Mouse (Mus musculus) urinary bladder, postnatal 4 days (tissue): ENCODE data around the gene Spag5.

Experiments used
- DNase-seq, 2 experiments: peaks; one replicate each; pipeline ENCODE4 v3.0.0; 2021 to 2022; ENCODE audit warnings: low spot score in 2 of 2

The Spag5 gene

DNA sequence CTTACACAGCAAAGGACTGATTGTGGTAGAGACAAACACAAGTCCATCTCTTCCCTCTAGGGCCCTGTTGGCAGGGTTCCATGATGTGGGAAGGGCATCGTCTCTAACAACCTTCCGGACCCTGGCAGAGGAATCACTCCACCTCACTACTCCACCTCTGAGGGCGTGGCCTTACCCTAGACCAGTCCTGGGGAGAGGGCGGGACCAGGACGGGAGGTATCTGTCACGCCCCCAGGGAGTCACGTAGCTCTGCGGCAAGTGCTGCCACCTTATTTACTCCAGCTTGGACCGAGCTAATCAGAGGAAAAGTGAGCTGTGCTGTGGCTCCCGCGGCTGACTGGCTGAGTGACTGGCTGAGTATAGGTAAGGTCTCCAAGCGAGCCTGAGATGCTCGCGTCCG lies 21.5 kb downstream of the Spag5 start, which contains the start of gene Aldoc:
Gene Aldoc, plus strand, starts transcription at position 109 of the 400 bp plus-strand sequence.
- peak; percentile 72 to 81 for DNase-seq

GRCm38 (mm10) chr11:78324000-78324785 lies 22.9 kb downstream of the Spag5 start:
- DNase-seq, result no peak

DNA sequence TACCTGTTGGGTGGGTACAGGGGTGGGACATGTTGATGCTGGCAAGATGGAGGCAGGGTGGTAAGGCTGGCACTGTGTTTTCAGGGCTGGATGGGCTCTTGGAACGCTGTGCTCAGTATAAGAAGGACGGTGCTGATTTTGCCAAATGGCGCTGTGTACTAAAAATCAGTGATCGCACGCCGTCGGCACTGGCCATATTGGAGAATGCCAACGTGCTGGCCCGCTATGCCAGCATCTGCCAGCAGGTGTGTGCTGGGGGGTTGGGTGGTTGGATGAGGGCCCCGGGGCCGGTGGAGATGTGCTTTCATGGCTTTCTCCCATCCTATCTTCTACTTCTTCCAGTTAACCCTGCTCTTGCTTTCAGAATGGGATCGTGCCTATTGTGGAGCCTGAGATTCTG lies 23.6 kb downstream of the Spag5 start:
- no peak for DNase-seq

DNA sequence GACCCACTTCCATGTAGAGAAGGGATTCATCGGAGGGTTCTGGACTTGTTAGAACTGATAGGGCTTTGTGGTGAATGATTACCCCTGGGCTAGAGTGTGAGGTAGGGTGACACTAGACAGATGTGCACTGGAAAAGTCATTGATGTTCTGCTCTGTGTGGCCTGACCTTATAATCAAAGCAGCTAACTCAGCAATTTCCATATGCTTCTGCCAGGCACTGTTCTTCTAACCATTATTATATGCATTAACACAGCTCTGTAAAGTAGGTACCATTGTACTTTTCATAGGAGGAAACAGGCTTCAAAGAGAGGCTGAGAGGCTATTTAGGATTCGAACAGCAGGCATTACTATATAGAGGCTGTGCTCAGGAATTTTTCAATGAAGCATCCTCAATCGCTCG lies 25.9 kb downstream of the Spag5 start:
- no peak for DNase-seq

- peak; percentile 90 to 97 for DNase-seq
Observed at GRCm38 (mm10) chr11:78327634-78328511, 26.5 kb downstream of the Spag5 start, which contains the start of gene Pigs. Gene Pigs, plus strand, starts transcription at chr11:78328415.

GRCm38 (mm10) chr11:78328512-78329056 lies 27.3 kb downstream of the Spag5 start:
- no peak for DNase-seq

GRCm38 (mm10) chr11:78332676-78333075 lies 31.3 kb downstream of the Spag5 start:
- DNase-seq, result no peak

DNA sequence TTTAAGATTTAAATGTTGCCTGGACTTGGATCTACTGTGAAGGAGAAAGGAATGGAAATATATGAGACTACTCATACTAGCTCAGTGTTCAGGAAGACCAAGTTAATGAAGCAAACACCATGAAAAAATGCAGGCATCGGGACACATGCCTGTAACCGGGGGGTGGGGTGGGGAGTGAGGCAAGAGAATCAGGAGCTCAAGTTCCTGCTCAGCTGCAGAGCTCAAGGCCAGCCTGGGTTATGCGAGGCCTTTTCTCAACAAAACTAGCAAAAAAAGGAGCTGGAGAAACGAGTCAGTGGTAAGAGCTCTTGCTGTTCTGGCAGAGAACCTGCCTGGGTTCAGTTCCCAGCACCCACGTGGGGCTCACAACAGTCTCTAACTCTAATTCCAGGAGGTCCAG lies 32.7 kb downstream of the Spag5 start:
- no peak for DNase-seq

DNA sequence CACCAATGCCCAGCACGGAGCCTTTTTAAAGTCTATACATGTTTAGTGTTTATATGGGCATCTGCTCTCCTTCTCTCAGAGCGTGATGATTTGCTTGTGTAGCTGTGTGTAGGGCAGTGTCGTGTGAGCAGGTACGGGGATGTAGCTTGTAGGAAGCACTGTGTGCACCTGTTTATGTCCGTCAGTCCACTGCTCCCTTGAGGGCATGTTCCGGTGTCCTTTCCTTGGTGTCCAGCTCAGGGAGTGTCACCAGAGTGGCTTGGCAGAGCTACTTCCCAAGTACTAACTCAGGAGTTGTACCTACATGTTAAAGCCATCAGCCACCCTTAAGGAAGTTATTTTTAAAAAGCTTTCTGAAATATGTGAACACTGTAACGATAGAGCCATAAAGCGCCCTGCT lies 35.7 kb downstream of the Spag5 start:
- DNase-seq, result no peak

DNA sequence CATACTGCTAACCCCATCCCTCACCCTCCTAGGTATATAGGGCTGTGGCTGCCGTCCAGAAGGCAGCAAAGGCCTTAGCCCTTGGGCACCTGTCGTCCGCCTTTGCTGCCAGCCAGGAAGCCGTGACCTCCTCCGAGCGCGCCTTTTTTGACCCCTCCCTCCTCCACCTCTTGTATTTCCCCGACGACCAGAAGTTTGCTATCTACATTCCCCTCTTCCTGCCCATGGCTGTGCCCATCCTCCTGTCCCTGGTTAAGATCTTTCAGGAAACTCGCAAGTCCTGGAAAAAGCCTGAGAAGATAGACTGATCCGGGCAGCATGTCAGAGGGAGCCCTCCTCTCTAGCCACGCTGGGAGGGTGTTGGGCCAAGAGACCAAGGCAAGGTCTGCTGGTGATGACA lies 40.4 kb downstream of the Spag5 start:
- no peak for DNase-seq

DNA sequence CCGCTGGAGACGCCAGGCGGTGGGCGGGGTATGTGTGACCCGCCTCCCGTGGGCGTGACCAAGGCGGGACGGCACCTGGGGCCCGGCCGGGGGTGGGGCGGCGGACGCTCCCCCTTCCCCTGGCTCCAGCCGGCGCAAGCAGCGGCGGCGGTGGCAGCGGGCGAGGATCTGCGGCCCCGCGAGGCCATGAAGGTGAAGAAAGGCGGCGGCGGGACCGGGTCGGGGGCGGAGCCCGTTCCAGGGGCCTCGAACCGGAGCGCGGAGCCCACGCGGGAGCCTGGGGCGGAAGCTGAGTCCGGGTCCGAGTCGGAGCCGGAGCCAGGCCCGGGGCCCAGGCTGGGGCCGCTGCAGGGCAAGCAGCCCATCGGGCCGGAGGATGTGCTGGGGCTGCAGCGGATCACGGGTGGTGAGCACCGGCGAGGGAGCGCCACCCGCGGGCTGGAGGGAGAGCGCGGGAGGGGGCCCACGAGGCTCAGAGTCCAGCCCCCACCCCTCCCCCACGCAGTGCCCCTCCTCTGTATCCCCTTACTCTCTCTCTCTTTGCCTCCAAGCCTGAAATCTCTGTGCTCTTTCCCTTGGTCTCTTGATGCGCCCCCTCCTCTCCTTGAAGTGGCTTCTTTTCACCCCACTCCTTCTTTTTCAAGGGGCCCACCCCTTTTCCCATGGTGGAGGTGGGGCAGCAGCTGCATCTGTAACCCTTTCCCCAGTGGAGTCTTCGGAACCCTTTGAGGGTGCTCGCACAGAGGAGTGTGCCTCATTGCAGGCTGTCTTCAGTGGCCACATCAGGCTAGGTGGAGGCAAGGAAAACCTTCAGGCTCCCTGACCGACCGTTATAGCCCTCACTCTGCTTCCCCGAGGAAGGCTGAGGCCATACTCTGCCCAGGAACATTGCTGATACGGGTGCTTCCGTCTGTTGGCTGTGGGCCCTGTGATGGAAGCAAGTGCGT lies 42.3 kb downstream of the Spag5 start, which contains the start of gene Unc119:
Gene Unc119, plus strand, starts transcription at position 102 of the 947 bp plus-strand sequence.
- peak; percentile 74 to 76 for DNase-seq

DNA sequence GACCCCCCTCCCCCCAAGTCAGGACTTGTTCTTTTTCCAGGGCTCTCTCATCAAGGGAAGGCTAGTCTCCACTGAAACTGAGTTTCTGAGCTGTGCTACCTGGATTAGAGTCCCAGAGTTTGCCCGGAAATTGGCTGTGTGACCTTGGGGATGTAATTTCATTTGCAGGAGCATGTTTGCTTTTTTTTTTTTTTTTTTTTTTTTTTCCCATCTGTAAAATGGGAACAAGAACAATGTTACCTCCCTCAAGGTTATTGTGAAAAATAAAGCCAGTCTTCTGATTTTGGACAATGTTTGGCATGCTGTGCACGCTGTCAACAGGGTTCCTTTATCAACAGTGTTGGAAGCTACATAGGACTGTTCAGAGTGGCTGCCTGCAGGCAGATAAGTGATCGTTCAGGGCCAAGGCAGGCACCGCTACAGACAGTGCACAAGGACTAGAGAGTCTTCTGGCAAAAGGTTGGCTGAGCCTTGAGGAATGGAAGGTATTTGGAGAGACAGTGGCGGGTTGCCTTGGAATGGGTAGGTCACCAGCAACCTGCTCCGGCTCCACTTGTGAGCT lies 43.1 kb downstream of the Spag5 start:
- no peak for DNase-seq

DNA sequence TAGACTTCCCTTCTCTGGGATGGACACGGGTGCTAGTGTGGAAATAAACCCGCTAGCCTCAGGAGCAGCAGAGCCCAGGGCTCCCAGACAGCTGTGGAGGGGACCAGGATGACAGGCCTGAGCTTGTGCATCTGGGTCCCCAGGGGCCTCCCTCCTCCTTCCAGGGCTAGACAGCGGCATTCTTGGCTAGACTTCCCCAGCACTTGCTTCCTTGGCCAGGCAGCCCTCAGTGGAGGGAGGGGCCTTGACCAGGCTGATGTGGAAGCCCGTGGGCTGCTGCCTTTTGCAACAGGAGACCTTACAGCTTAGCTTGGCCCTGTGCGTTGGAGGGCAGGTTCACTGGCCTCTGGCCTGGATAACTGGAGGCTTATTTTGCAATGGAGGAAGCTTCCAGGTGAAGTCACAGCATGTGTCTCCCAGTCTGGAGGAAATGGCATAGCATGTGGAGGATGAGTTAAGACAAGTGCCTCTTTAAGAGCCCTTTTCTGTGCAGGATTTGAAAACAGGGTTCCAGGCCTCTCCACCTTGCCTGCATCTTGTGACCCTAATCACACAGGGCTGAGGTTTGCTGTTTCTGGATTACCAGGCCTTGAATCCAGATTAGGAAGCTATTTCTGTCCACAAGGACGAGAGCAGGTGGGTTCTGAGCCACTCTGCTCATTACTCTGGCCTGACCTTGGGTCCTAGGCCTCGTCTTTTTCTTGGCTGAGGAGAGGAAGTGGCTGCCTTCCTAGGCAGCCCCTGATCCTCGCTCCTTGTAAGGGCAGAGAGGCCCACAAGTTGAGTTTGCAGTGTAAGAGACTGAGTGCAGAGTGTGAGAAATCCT lies 43.8 kb downstream of the Spag5 start:
- DNase-seq, result peak; percentile 74 to 75

DNA sequence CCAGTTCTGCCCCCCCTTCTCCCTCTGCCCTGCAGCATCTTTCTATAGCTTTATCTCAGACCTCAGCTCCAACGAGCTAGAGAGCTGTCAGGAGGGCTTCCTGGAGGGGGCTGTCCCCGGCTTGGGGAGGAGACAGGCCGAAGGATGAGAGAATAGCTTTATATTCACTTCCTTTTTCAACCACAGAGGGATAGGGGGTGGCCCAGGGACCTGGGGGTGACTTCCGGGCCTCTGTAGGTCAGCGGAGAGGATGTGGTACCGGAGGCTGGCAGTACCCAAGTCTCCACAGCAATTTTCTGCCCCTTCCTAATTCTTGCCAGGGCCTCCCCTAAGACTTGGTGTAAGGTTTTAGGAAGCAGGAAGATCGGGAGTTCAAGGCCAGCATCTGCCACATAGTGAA lies 44.5 kb downstream of the Spag5 start:
- no peak for DNase-seq

DNA sequence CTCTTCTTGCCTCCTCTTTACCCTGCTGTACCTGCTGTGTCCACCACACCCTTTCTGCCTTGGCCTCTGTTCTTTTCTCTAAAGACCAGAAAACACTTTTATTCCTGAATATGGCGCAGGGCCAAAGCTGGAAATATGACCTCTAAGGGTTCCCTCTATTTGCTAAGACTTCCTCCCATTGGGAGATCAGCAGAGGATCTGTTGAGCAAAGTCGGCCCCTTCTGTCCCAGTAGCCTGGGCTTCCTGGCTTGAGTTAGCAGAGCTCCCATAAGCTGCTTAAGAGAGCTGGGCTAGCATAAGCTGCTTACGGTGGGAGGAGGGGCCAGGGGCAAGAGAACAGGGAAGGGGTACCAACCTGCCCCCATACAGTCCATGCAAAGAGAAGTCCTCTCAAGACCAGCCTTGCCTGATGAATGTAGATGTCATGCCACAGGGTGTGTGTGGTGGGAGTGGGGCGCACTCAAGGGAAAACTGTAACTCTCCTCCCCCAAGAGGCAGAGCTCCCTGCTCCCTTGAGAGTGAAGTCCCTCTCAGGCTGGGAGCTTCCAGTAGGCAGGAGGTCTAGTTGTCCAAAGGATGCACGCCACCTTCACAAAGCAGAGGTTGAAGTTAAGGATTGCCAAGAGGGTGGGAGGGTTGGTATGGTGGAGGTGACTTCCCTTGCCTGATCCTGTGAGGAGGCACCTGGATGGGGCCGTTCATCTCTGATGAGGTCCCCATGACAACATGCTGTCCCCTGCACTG lies 45.2 kb downstream of the Spag5 start:
- DNase-seq, result no peak

GRCm38 (mm10) chr11:78347070-78347754 lies 45.9 kb downstream of the Spag5 start:
- DNase-seq, result no peak

DNA sequence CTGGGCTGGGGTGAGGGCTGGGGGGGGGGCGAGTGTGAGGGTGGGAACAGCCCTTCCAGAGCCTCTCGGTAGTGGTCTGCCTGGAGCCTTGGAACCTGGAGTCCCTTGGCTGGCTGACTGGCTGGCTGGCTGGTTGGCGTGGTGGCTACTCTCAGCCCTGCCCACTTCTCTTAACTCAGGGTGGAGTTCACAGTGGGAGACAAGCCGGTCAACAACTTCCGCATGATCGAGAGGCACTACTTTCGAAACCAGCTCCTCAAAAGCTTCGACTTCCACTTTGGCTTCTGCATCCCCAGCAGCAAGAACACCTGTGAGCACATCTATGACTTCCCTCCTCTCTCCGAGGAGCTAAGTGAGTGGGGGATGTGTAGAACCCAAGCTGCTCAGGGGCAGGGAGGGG lies 46.6 kb downstream of the Spag5 start:
- DNase-seq, result no peak

GRCm38 (mm10) chr11:78348474-78348873 lies 47.1 kb downstream of the Spag5 start:
- DNase-seq, result no peak
